Mouse (Mus musculus) cortical plate, adult 2 months (tissue): ENCODE data around the gene Cdca5.

Source experiments
- CTCF ChIP-seq: fragments of 200-500 bp; IDR thresholded peaks from 2 replicates; pipeline ENCODE4 v1.5.1; 2011; ENCODE audit warnings: mild to moderate bottlenecking, control low read depth, low read length; ENCODE audit not compliant: insufficient read depth; ENCODE audit errors: extremely low read depth
- POLR2A ChIP-seq: fragments of 200-500 bp; IDR thresholded peaks from 2 replicates; pipeline ENCODE4 v1.6.1; 2011; ENCODE audit warnings: mild to moderate bottlenecking, low read length, control low read depth; ENCODE audit not compliant: insufficient read depth; ENCODE audit errors: extremely low read depth

DNA sequence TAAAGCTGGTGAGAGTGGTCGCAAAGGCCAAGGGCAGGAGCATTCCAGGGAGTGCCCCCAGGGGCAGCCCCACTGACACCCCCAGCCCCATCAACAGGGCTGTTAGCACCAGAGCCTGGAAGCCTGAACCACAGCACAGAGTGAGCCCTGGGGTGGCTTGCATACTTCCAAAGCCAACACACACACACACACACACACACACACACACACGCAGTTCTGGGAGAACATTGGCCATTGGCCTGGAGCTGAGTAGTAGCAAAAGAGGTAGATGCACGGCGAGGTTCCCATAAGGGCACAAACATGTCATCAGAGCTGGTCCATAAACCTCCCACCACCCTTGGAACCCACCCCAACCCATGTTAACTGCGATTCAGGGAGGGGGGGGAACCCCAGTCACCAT is 18.2 kb upstream of the Cdca5 start:
- no peak for TF ChIP-seq CTCF
- no peak for TF ChIP-seq POLR2A
